Mouse (Mus musculus): ENCODE results near the gene Ulk4.

- TF ChIP-seq CTCF (IDR thresholded peaks at IDR 0.05; ENCODE audit: low read depth) (no peak), EP300 (IDR thresholded peaks at IDR 0.05; ENCODE audit: low read depth) (no peak)
These were observed 164.9 kb downstream of the Ulk4 start for GRCm38 (mm10) chr9:121112131-121112530.
